Mouse (Mus musculus) natural killer cell, adult 2 months (primary cell): ENCODE results near the gene Fcrl5.
"Not testable (repeated sequence)": the region's sequence is repeated elsewhere in the genome, so short reads cannot be mapped to it uniquely, and the experiment has no call there.

Experiments
- DNase-seq, 2 experiments: peaks; one replicate each; pipeline ENCODE4 v3.0.0; 2022; ENCODE audit warnings: low spot score in 2 of 2

The Fcrl5 gene

DNA sequence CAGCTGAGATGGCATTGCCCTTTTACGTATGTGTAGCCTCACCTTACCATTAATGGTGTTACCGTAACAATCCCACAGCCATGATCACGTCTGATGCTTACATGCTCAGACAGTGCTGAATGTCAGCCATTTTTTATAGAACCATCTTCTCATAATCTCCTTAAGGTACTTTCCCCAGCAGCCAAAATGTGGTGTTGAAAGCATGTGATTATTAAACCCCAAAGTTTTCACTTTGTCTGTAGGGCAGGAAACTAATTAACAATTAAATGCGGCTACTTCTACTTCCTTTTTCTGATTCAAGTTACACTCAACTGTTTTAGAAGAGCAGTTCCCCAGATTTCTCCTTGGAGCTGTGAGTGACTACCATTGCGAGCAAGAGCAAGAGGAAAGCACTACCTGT lies at the start of gene Fcrl5:
Gene Fcrl5, plus strand, starts transcription at position 295 of the 400 bp plus-strand sequence.
- DNase-seq, result peak in 1 of 2 experiments; percentile 4

DNA sequence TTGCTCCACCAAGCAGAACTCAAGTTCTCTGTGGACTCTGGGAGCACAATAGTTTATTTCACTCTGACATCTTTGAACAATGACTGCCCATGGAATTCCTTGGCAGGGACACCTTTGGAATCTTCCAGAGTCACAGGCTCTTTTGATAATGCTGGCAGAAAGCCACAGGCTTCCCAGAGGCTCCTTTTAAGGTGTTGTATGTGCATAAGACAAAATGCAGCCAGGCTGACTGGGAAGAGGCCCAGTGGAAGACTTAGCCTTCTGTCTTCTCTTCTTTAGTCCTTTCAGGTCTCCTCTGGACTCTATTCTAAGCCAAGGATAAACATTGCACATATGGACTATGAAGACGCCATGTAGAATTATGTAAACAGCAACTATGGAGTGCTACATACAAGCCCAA lies 44.6 kb upstream of the Fcrl5 start:
- DNase-seq, result no peak

DNA sequence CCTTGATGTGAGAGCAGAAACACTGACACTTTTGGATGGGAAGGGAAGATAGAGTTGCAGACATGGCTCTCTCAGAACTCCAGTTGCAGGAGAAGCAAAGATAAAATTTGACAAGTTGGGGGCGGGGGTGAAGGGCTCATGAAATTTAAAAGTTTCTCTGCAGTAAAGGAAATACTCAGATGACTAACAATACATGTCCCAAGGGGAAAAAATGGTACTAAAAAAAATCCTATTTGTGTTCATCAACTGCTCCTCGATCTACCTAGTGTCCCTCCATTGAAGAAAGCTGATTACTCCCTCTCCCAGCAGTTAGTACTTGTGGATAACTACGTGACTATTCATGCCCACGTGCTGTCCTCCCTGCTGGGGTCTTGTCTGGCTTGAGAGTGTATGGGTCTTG lies 36.8 kb upstream of the Fcrl5 start:
- DNase-seq, result no peak

DNA sequence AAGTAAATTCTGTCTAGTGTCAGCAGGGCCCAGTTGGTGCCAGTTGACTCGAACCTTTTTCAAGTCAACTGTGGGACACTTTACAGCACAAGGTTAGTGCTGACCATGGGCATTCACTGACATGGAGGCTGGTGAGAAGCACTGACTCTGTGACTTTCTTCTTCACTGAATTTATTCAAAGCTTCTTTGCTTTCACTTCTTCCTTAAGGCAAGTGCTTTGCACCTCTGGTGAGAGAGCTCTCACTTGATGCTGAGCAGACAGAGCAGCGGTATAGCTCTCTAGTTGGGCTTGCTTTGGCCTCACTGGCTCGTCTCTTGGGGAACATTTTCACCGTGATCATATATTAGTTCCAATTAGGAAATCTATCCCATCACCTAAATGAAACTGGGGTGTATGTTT lies 35.7 kb upstream of the Fcrl5 start:
- DNase-seq, result peak in 1 of 2 experiments; percentile 20

DNA sequence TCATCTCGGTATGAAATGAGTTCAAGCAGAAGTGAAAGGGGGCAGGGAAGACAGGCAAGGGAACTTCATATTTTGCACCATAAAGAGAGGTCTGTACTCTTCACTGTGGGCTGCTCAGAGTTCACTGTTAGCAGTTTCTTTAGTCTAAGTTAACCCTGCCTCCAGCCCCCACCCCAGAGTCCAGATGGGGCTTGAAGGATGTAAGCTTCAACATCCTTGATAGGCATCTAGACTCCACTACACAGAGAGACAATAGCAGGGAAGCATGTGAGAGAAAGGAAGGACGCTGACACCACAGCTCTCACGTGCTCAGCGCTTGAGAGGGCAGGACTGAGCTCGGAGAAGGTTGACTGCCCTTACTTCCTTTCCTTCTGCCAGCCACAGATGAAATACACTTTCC lies 34.3 kb upstream of the Fcrl5 start:
- peak in 1 of 2 experiments; percentile 81 for DNase-seq

DNA sequence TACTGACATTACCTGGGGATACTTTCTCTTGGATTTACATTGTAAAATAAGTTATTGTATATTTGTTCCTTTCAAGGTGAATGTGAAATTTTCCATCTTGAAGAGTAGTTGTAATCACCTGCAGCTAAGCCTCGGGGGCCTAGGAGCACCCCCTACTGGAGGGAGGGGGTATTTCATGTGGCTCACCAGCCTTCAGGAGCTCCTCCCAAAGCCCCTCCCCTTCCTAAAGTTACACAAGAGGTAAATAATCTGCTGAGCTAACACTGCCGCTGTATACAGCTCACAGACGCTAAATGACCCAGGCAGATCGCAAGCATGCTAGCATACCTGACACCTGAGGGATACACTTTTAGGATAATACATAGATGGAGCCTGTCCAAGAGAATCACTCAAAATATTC lies 27.4 kb upstream of the Fcrl5 start:
- peak; percentile 34 to 78 for DNase-seq

DNA sequence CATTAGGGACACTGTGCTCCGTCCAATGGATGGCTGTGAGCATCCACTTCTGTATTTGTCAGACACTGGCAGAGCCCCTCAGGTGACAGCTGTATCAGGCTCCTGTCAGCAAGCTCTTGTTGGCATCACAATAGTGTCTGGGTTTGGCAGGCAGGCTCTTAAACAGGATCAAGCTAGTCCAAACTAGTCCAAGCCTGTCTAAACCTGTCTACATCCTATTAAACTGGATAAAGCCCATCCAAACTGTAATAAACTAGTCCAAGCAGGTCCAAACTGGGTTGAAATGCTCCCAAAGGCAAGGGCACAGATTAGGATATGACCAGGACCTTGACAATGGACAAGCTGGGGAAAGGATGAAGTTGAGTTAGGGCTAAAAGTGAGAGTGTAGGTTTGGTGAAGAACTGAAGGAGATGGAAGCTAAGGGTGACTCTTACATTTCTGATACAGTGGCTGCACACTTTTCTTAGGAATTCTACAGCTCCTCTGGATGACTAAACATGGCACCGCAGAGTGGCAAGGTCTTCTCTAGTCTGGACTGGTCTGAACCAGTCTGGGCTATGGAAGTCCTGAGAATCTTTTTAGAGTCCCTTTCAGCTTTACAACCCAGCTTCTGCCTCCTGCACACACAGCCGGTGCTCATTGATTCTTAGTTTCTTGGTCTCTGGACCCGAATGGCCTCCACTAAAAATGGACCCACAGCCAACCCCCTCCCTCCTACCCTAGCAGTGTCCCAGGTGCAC lies 26.2 kb upstream of the Fcrl5 start:
- no peak for DNase-seq

DNA sequence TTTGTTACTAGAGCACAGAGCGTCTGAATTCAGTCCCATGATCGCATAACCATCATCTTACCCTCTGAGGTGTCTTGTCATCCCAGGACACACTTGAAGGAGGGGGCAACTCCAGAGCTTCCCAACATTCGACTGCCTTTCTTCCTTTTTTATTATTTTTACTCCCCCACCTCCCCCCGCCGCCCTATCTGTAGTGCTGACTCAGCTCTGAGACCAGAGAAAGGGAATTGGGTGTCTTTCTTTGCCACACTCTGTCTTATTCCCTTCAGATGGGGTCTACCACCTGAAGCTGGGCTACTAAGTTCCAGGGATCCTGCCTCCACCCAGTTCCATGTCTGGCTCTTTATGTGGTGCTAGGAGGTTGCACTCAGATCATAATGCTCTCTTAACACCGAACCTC lies 25.0 kb upstream of the Fcrl5 start:
- no peak for DNase-seq

DNA sequence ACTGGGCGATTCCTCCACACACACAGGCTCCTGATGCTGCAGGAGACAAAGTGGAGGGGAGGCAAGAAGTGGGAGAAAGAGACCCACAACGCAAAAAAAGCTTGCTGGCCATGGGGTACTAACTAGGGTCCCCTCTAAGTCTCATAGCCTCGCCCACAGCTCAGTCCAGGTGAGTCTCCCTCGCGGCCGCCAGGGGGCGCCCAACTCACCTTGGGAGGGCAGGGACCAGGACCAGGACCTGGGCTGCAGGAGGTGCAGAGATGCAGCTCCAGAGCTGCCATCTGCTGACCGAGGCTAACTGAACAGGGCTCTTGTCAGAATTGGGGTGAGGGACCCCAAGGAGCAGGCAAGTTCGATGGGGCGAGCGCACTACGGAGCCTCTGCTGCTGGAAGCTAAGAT lies 24.4 kb upstream of the Fcrl5 start:
- DNase-seq, result peak; percentile 32 to 54

DNA sequence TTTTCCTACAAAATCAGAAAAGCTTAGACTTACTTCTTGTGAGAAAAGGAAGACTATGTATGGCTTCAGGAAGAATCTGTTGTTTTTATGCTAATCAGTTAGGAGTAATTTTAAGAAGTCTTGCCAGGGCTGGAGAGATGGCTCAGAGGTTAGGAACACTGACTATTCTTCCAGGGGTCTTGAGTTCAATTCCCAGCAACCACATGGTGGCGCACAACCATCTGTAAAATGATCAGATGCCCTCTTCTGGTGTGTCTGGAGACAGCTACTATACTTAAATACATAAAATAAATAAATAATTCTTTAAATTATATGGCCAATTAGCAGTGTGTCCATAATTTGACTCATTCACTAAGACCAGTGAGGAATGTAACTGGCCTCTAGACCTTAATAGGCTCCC lies 14.9 kb upstream of the Fcrl5 start:
- no peak for DNase-seq

DNA sequence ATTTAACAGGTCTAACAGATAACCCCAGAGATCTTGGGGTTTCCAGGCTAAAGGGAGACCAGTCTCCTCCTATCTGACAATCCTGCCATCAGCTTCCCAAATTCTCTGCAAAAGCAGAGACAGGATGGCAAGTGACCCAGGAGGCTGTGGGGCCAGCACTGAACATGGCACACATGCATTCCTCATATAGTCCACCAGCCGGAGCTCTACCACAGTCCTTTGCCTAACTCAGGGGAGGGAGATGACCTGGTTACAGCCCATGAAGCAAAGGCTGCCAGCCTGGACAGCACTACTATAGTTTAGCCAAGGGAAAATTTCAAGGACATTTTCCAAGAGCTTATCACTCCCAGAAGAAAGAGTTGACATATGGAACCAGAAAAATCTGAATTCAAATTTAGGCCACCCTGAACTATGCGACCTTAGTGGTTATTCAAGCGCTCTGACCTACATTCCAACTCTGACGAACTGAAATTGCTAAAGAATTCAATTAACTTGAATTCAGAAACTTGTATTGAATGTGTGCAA lies 13.1 kb upstream of the Fcrl5 start:
- DNase-seq, result no peak

DNA sequence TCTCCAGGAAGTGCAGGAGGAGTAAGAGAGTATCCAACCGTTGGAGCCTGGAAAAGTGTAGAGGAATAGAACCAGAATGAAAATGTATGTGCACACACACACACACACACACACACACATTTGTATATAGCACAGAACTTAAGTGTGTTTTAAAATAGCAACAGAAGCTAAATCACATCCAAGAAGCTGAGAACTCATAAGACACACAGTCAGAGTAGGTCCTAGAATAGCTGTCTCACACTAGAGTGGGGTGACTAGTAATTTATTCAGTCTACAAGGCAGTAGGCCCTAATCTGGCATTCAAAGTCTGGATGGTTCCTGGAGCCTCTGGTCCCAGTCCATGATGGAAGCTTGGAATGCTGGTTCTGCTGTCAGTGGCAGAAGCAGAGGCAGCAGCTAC lies 5.0 kb downstream of the Fcrl5 start:
- DNase-seq, result no peak

DNA sequence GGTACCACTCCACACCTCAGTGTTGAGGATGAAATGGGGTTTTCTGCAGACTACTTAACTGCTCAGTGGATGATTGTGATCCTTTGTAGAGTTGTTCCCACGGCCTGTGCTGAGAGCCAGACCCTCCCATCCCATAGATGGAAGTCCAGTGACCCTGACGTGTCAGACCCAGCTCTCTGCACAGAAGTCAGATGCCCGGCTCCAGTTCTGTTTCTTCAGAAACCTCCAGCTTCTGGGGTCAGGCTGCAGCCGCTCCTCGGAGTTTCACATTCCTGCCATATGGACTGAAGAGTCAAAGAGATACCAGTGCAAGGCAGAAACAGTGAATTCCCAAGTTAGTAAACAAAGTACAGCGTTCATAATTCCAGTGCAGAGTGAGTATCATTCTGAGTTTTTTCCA lies 8.4 kb downstream of the Fcrl5 start:
- DNase-seq, result no peak

DNA sequence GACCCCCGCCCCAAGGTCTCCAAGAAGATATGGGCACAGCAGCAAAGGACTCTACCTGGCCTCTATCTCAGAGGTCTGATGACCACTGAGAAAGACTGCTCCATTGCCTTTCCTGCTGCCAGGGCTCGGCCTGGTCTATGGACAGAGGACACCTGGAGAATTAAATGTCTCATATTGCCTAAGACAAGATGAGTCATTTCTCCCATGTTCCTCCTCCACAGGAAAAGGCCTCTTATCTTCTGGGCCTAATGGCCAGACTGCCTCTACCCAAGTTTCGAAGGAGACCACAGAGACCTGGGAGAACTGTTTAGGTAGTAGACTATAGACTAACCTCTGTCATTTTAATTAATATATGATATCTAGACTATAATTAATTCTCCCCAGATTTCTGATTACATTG lies 29.9 kb downstream of the Fcrl5 start:
- DNase-seq, result no peak

DNA sequence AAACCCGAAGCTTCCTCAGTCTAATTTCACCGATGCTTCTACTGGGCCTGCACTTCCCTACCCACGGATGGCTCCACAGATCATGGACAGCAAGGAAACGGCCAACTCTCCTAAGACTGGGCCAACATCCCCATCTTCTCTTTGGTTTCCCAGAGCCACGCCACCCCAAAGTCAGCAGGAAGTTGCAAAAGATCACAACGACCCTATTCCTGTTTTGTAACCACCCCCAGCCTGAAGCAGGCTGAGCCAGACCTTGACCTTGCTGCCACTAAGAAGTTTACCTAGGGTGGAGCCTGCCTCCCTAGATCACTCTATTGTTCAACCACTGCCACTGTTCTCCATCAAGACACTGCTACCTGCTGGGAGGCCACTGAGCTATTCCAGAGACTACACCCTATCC lies 31.4 kb downstream of the Fcrl5 start:
- no peak for DNase-seq

DNA sequence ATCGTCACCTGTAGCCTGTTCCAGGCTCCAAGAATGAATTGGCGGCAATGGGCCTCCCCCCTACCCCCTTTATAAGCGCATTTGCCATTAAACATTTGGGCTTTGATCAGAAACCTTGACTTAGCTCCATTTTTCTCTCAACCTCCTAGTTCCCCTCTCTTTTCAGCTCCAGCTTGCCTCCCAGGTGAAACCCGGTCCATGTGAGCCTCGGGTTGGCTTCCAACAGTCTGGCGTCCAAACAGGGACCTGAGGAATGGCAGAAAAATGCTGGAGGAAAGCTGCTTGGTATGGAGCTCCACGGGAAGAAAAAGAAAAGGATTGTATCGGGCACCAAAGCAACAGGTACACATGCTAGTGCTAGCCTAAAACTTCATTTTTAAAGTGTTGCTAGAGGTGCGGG lies 31.8 kb downstream of the Fcrl5 start:
- no peak for DNase-seq

DNA sequence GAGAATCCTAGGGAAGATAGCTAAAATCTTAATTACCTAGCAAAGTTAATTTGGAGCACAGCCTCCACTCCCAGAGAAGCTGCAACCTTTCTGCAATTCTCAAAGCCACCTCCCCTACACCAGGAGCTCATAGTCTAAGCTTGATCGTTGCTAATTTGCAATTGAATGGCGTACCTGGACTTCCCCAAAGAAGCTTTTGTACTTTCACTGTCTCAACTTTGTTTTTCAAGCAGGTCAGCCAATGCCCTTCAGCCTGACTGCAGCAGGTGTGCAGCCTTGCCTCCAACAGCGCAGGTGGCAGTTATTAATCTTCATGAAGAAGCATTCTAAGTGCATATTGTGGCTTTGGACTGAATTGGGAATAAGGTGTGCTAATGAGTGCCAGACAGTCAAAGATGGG lies 42.4 kb downstream of the Fcrl5 start:
- not testable (repeated sequence) for DNase-seq

DNA sequence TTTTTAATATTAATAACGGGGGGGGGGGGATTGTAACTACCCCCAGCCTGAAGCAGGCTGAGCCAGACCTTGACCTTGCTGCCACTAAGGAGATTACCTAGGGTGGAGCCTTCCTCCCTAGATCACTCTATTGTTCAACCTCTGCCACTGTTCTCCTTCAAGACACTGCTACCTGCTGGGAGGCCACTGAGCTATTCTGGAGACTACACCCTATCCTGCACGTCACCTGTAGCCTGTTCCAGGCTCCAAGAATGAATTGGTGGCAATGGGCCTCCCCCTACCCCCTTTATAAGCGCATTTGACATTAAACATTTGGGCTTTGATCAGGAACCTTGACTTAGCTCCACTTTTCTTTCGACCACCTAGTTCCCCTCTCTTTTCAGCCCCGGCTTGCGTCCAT lies 43.0 kb downstream of the Fcrl5 start:
- not testable (repeated sequence) for DNase-seq

DNA sequence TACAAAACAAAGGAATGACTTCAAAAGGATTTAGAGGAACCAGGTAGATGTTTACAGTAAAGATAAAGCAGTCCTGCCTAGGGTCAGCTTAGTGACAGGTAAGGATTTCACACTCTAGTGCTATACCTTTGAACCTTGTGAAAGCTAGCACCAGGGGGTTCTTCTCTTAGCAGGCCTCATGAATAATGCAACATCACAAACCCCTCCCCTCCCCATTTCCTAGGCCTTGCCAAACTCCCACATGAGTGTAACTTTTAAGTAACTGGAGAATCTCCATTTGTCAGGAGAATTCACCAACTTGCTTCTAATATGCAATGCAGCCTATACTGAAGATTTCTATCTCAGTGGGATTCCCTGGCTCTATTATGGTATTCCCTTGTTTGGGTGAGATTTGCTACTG lies 43.7 kb downstream of the Fcrl5 start:
- DNase-seq, result not testable (repeated sequence)

DNA sequence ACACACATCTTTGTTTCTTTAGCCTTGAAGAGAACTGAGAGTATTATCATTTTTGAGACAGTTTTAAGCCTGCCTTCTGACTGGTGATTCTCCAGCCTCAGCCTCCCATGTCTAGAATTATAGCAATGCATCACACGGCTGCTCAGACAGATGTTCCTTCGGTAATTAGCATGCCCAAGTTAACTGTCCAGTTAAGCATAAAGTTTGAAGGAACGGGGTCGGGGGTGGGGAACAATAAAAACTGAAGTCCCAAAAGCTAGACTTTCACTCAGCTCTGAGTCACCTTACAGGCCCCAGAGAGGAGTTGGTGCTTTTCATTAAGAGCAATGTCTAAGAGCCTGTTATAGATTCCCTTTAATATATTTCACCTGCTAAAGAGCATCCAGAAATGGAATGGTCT lies 51.8 kb downstream of the Fcrl5 start:
- DNase-seq, result no peak

DNA sequence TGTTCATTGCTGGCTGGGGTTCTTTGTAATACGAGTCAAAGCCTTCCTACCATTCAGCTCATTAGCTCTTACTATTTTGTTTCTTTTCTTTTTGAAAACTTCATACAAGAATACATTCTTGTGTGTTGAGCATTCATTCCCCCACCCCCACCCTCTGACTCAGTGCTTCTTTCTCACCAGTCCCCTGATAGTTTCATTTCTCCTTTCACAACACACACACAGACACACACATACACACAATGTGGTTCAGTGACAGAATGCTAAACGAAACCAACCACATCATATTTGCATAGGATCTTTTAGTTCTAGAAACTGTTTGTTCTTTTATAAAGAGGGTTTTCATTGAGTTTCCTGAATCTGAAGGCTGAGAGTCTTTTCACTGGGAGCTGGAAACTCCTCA lies 52.3 kb downstream of the Fcrl5 start:
- no peak for DNase-seq

DNA sequence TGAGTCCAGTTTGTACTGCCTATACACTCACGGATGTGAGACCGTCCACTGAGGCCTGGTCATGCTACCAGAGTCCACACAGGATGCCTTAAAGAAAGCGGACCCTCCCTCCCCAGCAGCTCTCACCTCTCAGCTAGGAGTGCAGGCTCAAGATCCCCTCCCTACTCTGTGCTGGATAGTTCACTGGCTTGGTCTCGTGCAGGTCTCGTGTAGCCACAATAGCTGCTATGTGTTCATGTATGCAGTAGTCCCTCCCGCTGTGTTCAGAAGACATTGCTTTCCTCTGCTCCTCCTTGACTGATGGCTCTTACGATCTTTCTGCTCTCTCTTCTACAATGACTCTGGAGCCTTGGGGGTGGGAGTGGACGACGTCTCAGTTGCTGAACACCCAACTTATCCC lies 62.7 kb downstream of the Fcrl5 start:
- no peak for DNase-seq

DNA sequence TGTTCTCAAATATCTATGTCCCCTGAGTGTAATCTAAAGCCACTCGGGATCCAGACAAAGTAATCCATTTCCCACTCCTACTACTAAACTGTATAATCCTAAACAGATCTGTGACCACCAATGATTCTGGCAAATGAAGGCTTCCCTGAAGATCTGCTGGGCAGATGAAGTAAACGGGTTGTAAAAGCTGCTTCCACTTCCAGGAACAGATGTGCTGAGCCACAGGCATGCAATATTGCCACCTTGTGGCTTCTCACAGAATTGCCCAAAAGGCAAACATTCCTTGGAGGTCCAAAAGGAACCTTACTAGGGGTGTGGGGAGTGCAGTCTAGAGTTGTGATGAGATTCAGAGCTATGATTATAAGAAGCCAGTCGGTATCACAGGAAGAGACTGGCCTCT lies 63.5 kb downstream of the Fcrl5 start:
- peak; percentile 34 to 72 for DNase-seq
